Mouse (Mus musculus): ENCODE measurements at regions not wholly inside any gene's neighbourhood (a gene's known extent, or its start where the extent isn't known, plus 50 kb on each side); places are given as distances from the start of the nearest gene placed in this dataset.

DNA sequence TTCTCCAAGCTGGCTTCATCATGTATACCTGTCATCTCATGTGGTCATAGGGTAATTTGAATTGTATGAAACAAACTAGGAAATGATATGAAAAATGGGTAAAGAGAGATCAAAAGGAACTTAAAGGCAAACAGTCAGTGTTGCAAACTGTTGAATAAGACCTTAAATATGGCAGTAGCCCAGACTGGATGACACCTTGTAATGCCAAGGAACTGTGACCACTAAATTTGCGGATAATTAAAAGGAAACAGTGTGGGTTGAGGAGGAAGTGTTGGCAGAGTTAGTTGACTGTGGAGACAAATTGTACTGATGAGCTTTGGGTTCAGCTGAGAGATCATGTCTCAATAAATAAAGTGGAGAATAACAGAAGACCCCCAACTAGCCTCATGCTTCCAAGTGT lies 147.3 kb upstream of the Rasa1 start:
- DNase-seq (ENCODE audit: low spot score in 2 of 2): no peak

DNA sequence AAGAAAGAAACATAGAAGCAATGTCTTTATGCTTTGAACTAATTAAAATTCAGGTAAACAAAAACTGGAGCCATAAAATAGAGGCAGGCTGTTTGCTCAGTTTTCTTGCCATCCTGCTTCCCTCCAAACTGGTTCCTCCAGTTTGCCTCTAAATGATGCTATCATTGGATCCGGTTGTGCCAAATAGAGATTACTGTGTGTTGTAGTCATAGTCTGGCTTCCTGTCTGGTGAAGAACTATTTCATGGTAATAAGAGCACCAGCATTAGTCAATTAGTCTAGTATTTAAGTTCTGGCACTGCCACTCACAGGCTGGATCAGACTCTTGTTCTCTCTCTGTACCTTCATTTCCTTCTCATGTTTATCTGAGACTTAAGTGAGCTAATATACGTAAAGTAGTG lies 141.9 kb upstream of the Rasa1 start:
- peak in 1 of 2 experiments; percentile 39 for DNase-seq (ENCODE audit: low spot score in 2 of 2)

DNA sequence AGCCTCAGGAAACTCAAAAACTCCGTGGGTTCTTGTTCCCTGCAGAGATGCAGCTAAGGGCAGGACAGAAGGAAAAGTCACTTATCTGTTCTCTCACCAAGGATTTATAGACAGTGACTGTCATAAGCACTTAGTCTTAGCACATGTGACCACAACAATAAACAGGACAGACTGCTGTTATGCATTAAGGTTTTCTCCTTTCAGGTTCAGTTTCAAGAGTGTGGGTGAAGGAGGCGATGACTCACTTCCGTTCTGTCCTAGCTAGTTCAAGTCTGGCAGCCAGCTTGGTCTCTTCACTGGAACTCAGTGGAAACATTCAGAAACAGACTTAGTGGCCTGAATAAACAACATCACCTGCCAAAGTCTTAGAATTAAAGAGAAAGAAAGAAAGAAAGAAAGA lies 141.1 kb upstream of the Rasa1 start:
- peak; percentile 6 to 18 for DNase-seq (ENCODE audit: low spot score in 2 of 2)

DNA sequence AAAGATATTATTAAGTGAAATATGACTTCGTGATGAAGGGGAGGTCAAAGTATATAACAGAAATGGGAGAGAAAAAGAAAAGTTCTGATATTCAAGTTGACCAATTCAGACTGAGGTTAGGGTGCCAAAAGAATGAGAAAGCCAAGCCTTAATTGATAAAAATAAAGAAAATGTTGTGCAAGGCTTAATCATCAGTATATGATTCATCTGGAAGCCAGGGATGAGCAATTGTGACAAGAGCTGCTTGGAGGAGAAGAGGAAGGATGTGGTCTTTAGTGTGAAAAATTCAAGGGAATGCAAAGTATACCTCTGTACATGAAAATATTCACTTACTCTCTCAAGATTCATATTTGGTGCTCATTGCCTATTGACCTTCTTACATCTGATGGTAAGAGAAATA lies 129.7 kb upstream of the Rasa1 start:
- no peak for DNase-seq (ENCODE audit: low spot score in 2 of 2)

DNA sequence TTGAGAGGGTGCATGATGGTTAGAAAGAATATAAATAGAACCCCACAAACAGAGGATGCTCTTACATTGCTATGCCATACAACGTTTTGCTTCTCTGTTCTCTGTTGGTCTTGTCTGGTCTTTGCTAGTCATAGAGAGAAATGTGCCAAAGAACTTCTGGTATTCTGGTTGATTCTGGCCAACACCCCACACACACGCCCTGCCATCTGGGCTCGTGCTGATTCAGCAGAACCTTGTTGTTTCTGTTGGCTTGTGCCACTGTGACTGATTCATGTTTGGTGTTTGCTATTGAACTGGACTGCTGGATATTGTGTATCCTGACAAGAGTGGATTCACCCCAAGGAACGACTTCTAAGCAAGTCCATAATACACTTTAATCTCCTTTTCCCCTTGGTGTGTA lies 126.0 kb upstream of the Rasa1 start:
- no peak for DNase-seq (ENCODE audit: low spot score in 2 of 2)

DNA sequence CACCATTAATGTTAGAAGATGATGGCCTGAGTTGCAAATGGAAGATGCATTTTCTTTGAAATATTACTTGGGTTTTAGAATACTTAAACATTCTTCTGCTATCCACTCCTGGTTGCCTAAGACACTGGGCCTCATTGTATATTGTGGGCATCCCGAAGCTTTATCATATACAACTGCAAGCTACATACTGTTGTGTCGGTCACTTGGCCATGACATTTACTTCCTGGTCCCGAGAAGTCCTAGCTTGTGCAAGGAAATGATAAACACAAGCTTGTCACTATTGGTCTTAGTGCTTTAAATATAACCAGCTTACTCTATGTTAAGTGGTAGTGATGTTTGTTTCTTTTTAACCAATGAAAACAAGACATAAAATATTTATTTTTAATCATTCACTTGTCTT lies 122.4 kb upstream of the Rasa1 start:
- no peak for DNase-seq (ENCODE audit: low spot score in 2 of 2)

DNA sequence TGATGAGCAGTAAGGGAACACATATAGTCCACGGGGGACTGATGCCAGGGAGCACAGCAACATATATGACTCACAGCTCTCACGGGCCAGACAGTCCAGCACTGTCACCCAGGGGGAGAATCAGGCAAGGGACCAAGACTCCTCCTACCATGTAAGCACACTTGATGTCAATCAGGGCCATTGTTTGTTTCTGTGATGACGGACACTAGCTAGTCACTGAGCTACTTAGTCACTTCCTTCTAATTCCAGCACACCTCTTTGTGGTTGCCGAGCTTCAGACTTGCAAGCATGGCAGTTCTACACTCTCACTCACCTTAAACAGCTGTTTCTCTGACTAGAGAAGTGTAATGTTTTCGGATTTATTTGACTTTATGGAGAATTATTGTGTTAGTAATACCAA lies 109.9 kb upstream of the Rasa1 start:
- DNase-seq (ENCODE audit: low spot score in 2 of 2): peak in 1 of 2 experiments; percentile 1

DNA sequence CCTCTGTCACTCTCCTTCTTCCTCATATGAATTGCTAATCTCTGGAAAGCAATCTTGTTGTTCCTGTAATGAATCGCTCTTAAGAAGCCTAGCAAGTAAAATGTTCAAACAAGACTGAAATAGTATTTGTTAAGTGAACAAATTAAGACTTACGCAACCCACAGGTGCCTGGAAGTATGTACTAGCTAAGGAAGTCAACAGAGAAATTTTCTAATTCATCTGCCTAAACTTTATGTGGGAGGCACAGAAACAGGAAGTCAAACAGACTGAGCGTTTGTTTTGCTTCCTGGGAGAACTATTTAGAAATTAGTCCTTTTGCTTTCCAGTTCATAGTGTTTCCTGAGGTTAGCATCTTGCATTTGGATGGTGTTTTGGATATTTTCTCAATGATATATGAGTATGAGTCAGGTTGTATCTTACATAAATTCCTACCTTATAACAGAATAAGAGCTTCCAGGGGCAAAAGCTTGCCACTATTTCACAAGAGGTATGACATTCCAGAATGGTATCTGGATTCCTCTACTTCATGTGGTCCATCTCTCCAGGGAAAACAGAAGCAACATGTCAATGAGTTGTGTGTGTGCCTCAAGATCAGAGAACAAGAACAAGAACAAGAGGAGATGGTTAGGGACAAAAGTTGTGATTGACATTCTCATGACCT lies 87.5 kb upstream of the Rasa1 start:
- DNase-seq (ENCODE audit: low spot score in 2 of 2): no peak

DNA sequence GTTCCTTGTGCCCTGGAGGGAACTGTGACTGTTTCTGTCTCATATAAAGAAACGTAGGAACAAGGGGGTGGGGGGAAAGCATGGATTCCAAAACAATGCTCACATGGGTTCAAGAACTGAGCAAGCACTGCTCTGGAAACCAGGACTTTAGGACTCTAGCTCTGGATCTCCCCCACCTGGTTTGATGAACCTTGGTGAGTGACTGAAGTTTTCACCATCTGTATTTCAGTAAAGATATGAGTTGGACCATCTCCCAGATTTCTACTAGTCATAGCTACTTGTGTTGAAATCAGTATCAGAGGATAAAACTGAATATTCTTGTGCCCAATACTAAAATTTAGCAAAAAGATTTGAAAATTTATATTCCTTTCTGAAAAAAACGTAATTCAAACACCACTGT lies 70.7 kb upstream of the Rasa1 start:
- no peak for DNase-seq (ENCODE audit: low spot score in 2 of 2)

DNA sequence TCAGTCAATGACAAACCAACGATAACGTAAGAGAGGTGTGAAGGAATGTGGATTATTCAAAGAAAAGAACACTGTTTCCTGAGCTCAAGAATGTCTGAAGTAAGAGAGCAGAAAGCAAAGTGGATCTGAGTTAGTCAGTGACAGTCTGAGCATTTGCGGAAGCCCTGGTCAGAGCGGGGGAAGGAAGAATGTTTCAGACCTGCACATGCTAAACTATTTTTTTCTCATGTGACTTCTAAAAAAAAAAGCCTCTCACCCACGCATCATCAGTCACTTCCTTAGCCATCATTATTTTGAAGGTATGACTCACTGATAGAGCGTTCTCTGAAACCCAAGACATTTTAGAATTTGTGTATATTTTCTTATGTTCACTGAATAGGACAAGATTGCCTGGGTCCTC lies 70.2 kb upstream of the Rasa1 start:
- DNase-seq (ENCODE audit: low spot score in 2 of 2): no peak

DNA sequence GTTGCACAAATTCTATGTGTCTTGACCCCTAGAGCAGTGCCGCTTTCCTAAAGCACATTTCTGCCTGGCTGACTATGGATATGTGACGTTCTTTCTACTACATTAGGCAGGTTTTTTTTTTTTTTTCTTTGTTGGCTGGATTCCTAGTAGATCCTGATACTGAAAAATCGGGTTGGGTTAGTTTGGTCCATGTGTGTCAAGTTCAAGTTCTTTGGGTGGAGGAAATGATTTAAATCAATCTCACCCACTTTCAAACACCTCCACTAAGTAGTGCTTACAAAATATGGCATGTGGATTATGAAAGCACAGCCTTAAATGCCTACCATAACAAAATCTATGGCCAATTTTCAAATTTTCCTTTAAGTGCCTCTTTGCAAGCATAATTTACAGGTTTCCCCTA lies 63.1 kb upstream of the Rasa1 start:
- DNase-seq (ENCODE audit: low spot score in 2 of 2): no peak
